Mouse (Mus musculus): ENCODE results near the gene Cracr2b. TPM values are rescaled to one million over a fixed set of nuclear protein-coding genes. Genes with fewer than 3 reads are reported as not detected.

Cracr2b gene
- polyA plus RNA-seq, 1 experiment from 2014 or later: 6.6 TPM

GRCm38 (mm10) chr7:141420030-141420702, 40.7 kb upstream of the Cracr2b start:
- Histone ChIP-seq H3K27ac (ENCODE audit: low read length) (no peak overlapping the region), H3K9ac (ENCODE audit: low read depth, low read length) (no peak overlapping the region), H3K27me3 (ENCODE audit: control insufficient read depth, insufficient read depth, low read depth, low read length) (no peaks in the 10 kb centered on the region; the same call in 1 of the 2 replicates), H3K36me3 (ENCODE audit: control insufficient read depth, insufficient read depth, low read length) (no peaks in the 10 kb centered on the region), H3K9me3 (replicated peaks; ENCODE audit: control insufficient read depth, low read length, poor library complexity, severe bottlenecking) (no peaks in the 10 kb centered on the region), H3K4me1 (ENCODE audit: control insufficient read depth, insufficient read depth, low read length) (no peaks in the 10 kb centered on the region), H3K4me2 (ENCODE audit: low read length) (no peak overlapping the region), H3K4me3 (ENCODE audit: low read depth, low read length) (no peak overlapping the region)
- 85% methylated on average over 9 of the region's 9 CpGs for WGBS
- ATAC-seq: no peak

GRCm38 (mm10) chr7:141423811-141424210, 37.1 kb upstream of the Cracr2b start:
- Histone ChIP-seq H3K4me2 (ENCODE audit: low read length) (no peak overlapping the region), H3K4me1 (ENCODE audit: control insufficient read depth, insufficient read depth, low read length) (peaks cover 8% of the 10 kb centered on the region), H3K4me3 (ENCODE audit: low read depth, low read length) (no peak overlapping the region), H3K9ac (ENCODE audit: low read depth, low read length) (no peak overlapping the region), H3K27me3 (ENCODE audit: control insufficient read depth, insufficient read depth, low read depth, low read length) (no peaks in the 10 kb centered on the region; the same call in 1 of the 2 replicates), H3K36me3 (ENCODE audit: control insufficient read depth, insufficient read depth, low read length) (peaks cover 14% of the 10 kb centered on the region), H3K9me3 (replicated peaks; ENCODE audit: control insufficient read depth, low read length, poor library complexity, severe bottlenecking) (no peaks in the 10 kb centered on the region), H3K27ac (ENCODE audit: low read length) (no peak overlapping the region)
- ATAC-seq: no peak
- WGBS: 70% methylated on average over 4 of the region's 4 CpGs

- no peak overlapping the region for H3K4me2 ChIP-seq (ENCODE audit: low read length)
- no peak overlapping the region for H3K4me3 ChIP-seq (ENCODE audit: low read depth, low read length)
- H3K27me3 ChIP-seq (ENCODE audit: control insufficient read depth, insufficient read depth, low read depth, low read length): no peaks in the 10 kb centered on the region; the same call in 1 of the 2 replicates
- no peak for ATAC-seq
- no peak overlapping the region for H3K27ac ChIP-seq (ENCODE audit: low read length)
- peaks cover 13% of the 10 kb centered on the region for H3K4me1 ChIP-seq (ENCODE audit: control insufficient read depth, insufficient read depth, low read length)
- no peak overlapping the region for H3K9ac ChIP-seq (ENCODE audit: low read depth, low read length)
- 90% methylated on average over 12 of the region's 12 CpGs for WGBS
- peaks cover 32% of the 10 kb centered on the region for H3K36me3 ChIP-seq (ENCODE audit: control insufficient read depth, insufficient read depth, low read length)
- H3K9me3 ChIP-seq (replicated peaks; ENCODE audit: control insufficient read depth, low read length, poor library complexity, severe bottlenecking): no peaks in the 10 kb centered on the region
Measured at GRCm38 (mm10) chr7:141426948-141427730, 33.8 kb upstream of the Cracr2b start.

- H3K27ac ChIP-seq (ENCODE audit: low read length): peak overlapping the region; percentile 78
- no peaks in the 10 kb centered on the region for H3K9me3 ChIP-seq (replicated peaks; ENCODE audit: control insufficient read depth, low read length, poor library complexity, severe bottlenecking)
- H3K36me3 ChIP-seq (ENCODE audit: control insufficient read depth, insufficient read depth, low read length): peaks cover 40% of the 10 kb centered on the region
- H3K4me2 ChIP-seq (ENCODE audit: low read length): peak overlapping the region; percentile 76
- H3K27me3 ChIP-seq (ENCODE audit: control insufficient read depth, insufficient read depth, low read depth, low read length): no peaks in the 10 kb centered on the region
- peak overlapping the region; percentile 55 for H3K4me3 ChIP-seq (ENCODE audit: low read depth, low read length)
- no peak for ATAC-seq
- WGBS: 59% methylated on average over 5 of the region's 5 CpGs
- peak overlapping the region; percentile 86 for H3K9ac ChIP-seq (ENCODE audit: low read depth, low read length)
- H3K4me1 ChIP-seq (ENCODE audit: control insufficient read depth, insufficient read depth, low read length): peaks cover 24% of the 10 kb centered on the region
Measured at GRCm38 (mm10) chr7:141428701-141429100, 32.2 kb upstream of the Cracr2b start.

- no peaks in the 10 kb centered on the region for H3K27me3 ChIP-seq (ENCODE audit: control insufficient read depth, insufficient read depth, low read depth, low read length)
- peak within 1 kb of the TSS; percentile 76 for H3K4me2 ChIP-seq (ENCODE audit: low read length)
- peak; percentile 79 for ATAC-seq
- H3K27ac ChIP-seq (ENCODE audit: low read length): peak within 1 kb of the TSS; percentile 78
- peak within 1 kb of the TSS; percentile 86 for H3K9ac ChIP-seq (ENCODE audit: low read depth, low read length)
- H3K36me3 ChIP-seq (ENCODE audit: control insufficient read depth, insufficient read depth, low read length): peaks cover 41% of the 10 kb centered on the region
- WGBS: 3% methylated on average over 19 of the region's 19 CpGs
- H3K4me1 ChIP-seq (ENCODE audit: control insufficient read depth, insufficient read depth, low read length): peaks cover 30% of the 10 kb centered on the region
- peak within 1 kb of the TSS; percentile 55 for H3K4me3 ChIP-seq (ENCODE audit: low read depth, low read length)
- no peaks in the 10 kb centered on the region for H3K9me3 ChIP-seq (replicated peaks; ENCODE audit: control insufficient read depth, low read length, poor library complexity, severe bottlenecking)
Measured at GRCm38 (mm10) chr7:141429310-141429709, 31.6 kb upstream of the Cracr2b start, which contains the start of gene Cend1. Cend1 (minus strand) TSS chr7:141429491.

- Histone ChIP-seq H3K4me3 (ENCODE audit: low read depth, low read length) (peak overlapping the region; percentile 55), H3K9ac (ENCODE audit: low read depth, low read length) (peak overlapping the region; percentile 86), H3K9me3 (replicated peaks; ENCODE audit: control insufficient read depth, low read length, poor library complexity, severe bottlenecking) (no peaks in the 10 kb centered on the region), H3K27me3 (ENCODE audit: control insufficient read depth, insufficient read depth, low read depth, low read length) (no peaks in the 10 kb centered on the region), H3K27ac (ENCODE audit: low read length) (no peak overlapping the region; the same call in 1 of the 2 replicates), H3K4me2 (ENCODE audit: low read length) (peak overlapping the region; percentile 76), H3K36me3 (ENCODE audit: control insufficient read depth, insufficient read depth, low read length) (peaks cover 41% of the 10 kb centered on the region), H3K4me1 (ENCODE audit: control insufficient read depth, insufficient read depth, low read length) (peaks cover 34% of the 10 kb centered on the region)
- WGBS: 61% methylated on average over 9 of the region's 9 CpGs
- 0 out of 2 replicates have a peak, but pooled peaks have one; percentile 12 for ATAC-seq
Measured at GRCm38 (mm10) chr7:141429840-141430584, 30.9 kb upstream of the Cracr2b start.

GRCm38 (mm10) chr7:141430585-141431240, 30.2 kb upstream of the Cracr2b start:
- WGBS: 95% methylated on average over 9 of the region's 9 CpGs
- Histone ChIP-seq H3K27ac (ENCODE audit: low read length) (no peak overlapping the region), H3K4me1 (ENCODE audit: control insufficient read depth, insufficient read depth, low read length) (peaks cover 40% of the 10 kb centered on the region), H3K4me3 (ENCODE audit: low read depth, low read length) (no peak overlapping the region), H3K9me3 (replicated peaks; ENCODE audit: control insufficient read depth, low read length, poor library complexity, severe bottlenecking) (no peaks in the 10 kb centered on the region), H3K4me2 (ENCODE audit: low read length) (no peak overlapping the region), H3K27me3 (ENCODE audit: control insufficient read depth, insufficient read depth, low read depth, low read length) (no peaks in the 10 kb centered on the region), H3K36me3 (ENCODE audit: control insufficient read depth, insufficient read depth, low read length) (peaks cover 41% of the 10 kb centered on the region), H3K9ac (ENCODE audit: low read depth, low read length) (no peak overlapping the region)
- ATAC-seq: no peak

GRCm38 (mm10) chr7:141431434-141432185, 29.3 kb upstream of the Cracr2b start:
- Histone ChIP-seq H3K4me1 (ENCODE audit: control insufficient read depth, insufficient read depth, low read length) (peaks cover 49% of the 10 kb centered on the region), H3K4me3 (ENCODE audit: low read depth, low read length) (no peak overlapping the region), H3K9me3 (replicated peaks; ENCODE audit: control insufficient read depth, low read length, poor library complexity, severe bottlenecking) (no peaks in the 10 kb centered on the region), H3K27ac (ENCODE audit: low read length) (no peak overlapping the region), H3K36me3 (ENCODE audit: control insufficient read depth, insufficient read depth, low read length) (peaks cover 35% of the 10 kb centered on the region), H3K27me3 (ENCODE audit: control insufficient read depth, insufficient read depth, low read depth, low read length) (no peaks in the 10 kb centered on the region), H3K9ac (ENCODE audit: low read depth, low read length) (0 out of 2 replicates have a peak overlapping the region, but pooled peaks have one; percentile 14), H3K4me2 (ENCODE audit: low read length) (no peak overlapping the region)
- WGBS: 95% methylated on average over 19 of the region's 19 CpGs
- ATAC-seq: no peak

Measured in midbrain, embryonic 16.5 days (tissue).